Mouse (Mus musculus) heart, adult 2 months (tissue): ENCODE results near the gene Rpap2. TPM values are rescaled to one million over a fixed set of nuclear protein-coding genes. Genes with fewer than 3 reads are reported as not detected.
A peak's percentile ranks its signal among the peaks of the same experiment; 100 is the strongest.

Source experiments
- DNase-seq, 2 experiments: peaks; one replicate each; pipeline ENCODE4 v3.0.0; 2021
- H3K27ac ChIP-seq: fragments of 200-600 bp; 2 replicates; pipeline ENCODE4 v1.8.1; 2022
- H3K27me3 ChIP-seq: fragments of 200-500 bp; 2 replicates; pipeline ENCODE4 v1.6.1; 2012; ENCODE audit warnings: mild to moderate bottlenecking, low read length, inconsistent platforms, mixed read lengths; ENCODE audit not compliant: control insufficient read depth, insufficient read depth
- H3K36me3 ChIP-seq: fragments of 200-500 bp; 2 replicates; pipeline ENCODE4 v1.6.1; 2012; ENCODE audit warnings: low read length, inconsistent platforms; ENCODE audit not compliant: control insufficient read depth, insufficient read depth
- H3K4me1 ChIP-seq: fragments of 200-500 bp; 2 replicates; pipeline ENCODE4 v1.6.1; 2011; ENCODE audit warnings: low read length; ENCODE audit not compliant: control insufficient read depth, insufficient read depth
- H3K4me3 ChIP-seq: fragments of 200-600 bp; 2 replicates; pipeline ENCODE4 v1.8.1; 2022
- H3K79me2 ChIP-seq: fragments of 200-500 bp; replicated peaks from 2 replicates; pipeline ENCODE4 v1.6.1; 2012; ENCODE audit warnings: mild to moderate bottlenecking, inconsistent platforms, low read length, moderate library complexity, mixed read lengths; ENCODE audit not compliant: control insufficient read depth, insufficient read depth
- H3K9ac ChIP-seq: fragments of 200-500 bp; 2 replicates; pipeline ENCODE4 v1.6.1; 2012; ENCODE audit warnings: low read depth, mild to moderate bottlenecking, control low read depth, inconsistent platforms, low read length, mixed read lengths
- CTCF ChIP-seq: fragments of 200-600 bp; IDR thresholded peaks from 2 replicates; pipeline ENCODE4 v1.8.1; 2022; ENCODE audit warnings: antibody characterized with exemption, mild to moderate bottlenecking, moderate library complexity
- EP300 ChIP-seq: fragments of 200-500 bp; IDR thresholded peaks from 2 replicates; pipeline ENCODE4 v1.6.1; 2011; ENCODE audit warnings: low read depth, low read length, control low read depth; ENCODE audit not compliant: insufficient read depth
- POLR2A ChIP-seq: fragments of 200-500 bp; IDR thresholded peaks from 2 replicates; pipeline ENCODE4 v1.6.1; 2011; ENCODE audit warnings: mild to moderate bottlenecking, low read depth, low read length, control low read depth; ENCODE audit not compliant: insufficient read depth
- WGBS: fragments of 180-500 bp; shearing (Covaris S2); methylation state at CpG from one replicate; pipeline ENCODE4 v1.1.7; 2018; 5-methylcytosine and 5-hydroxymethylcytosine counted together
- intact Hi-C: fragments of 180-260 bp; cut with DNase I; formaldehyde crosslinking; loops from one replicate; pipeline ENCODE4 v1.15.1; 2025
- long read RNA-seq: library from polyadenylated mRNA; stranded (forward); transcript quantifications from one replicate; pipeline ENCODE4 v2.0.0, GENCODE M21; 2021
- polyA plus RNA-seq: library from polyadenylated mRNA; depleted of rRNA; stranded (reverse); fragments of >200 nt; gene quantifications from 2 replicates; pipeline ENCODE4 v1.2.3, GENCODE M21; 2012; rRNA removed
- total RNA-seq, 2 experiments: library from RNA; stranded (reverse); gene quantifications; 2 replicates each; pipeline ENCODE4 v1.2.3; 2021

The Rpap2 gene
- total RNA-seq, result 1 to 10 TPM; 6.6 to 6.8 TPM
- polyA plus RNA-seq, result 2.1 and 4.4 TPM in 2 replicates
- long read RNA-seq, transcript Rpap2-201 (13 exons, 2,268 nt), result major isoform, 7 of 19 reads
- long read RNA-seq, partial matches to known transcripts, result 8 of 19 reads
- long read RNA-seq, other reads (novel, unspliced or antisense), result 1 of 19 reads

DNA sequence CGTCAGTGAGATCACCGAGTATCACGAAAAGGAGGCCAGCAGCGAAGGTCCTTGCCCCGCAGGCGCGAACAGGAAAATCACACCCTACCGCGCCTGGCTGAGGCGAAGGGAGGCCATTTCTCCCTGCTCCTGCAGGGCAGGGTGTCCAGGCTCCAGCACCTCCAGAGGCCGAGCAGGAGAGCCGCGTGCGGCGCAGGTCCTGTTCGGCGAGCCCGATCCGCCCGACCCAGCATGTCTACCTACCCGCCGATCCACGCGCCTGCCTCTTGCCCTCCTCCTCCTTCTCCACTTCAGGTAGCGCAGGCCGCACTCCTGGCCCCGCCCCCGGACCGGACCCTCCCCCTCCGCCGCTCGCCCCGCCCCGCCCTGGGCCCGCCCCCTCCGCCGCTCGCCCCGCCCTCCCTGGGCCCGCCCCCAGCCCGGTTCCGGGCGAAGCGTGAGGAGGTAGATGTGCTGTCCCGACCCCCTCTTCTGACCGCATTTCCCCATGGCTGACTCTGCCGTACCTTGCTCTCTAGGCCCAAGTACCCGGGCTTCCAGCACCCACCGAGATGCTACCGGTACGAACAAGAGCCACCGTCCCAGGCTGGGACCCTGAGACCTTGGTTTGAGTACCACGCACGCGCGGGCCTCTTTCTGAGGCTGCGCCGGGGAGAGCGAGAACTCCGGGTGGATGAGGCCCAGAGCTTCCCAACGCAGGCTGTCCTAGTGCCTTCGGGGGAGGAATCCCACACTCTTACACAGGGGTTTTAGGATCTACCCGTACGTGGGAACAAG is at the start of gene Rpap2, which contains the start of gene Glmn:
Gene Rpap2, plus strand, starts transcription at position 73 of the 777 bp plus-strand sequence.
Gene Glmn, minus strand, starts transcription at position 588 of the 777 bp plus-strand sequence.
- peak; percentile 83 for TF ChIP-seq POLR2A
- no peak for TF ChIP-seq EP300
- peak; percentile 34 for TF ChIP-seq CTCF
- peak within 1 kb of the TSS; percentile 75 for H3K27ac ChIP-seq
- H3K9ac ChIP-seq, result peak within 1 kb of the TSS; percentile 95
- no peaks in the 10 kb centered on the region; the same call in 1 of the 2 replicates for H3K4me1 ChIP-seq
- H3K79me2 ChIP-seq, result no peaks in the 10 kb centered on the region
- no peaks in the 10 kb centered on the region for H3K36me3 ChIP-seq
- H3K4me3 ChIP-seq, result peak within 1 kb of the TSS; percentile 98
- no peaks in the 10 kb centered on the region for H3K27me3 ChIP-seq
- peak; percentile 90 for DNase-seq
- intact Hi-C loops, result loop anchor here (5.0 to 10.0 kb wide), 2 partner anchors 160 to 733 kb away; partner anchors contain the start of gene Btbd8
- WGBS, result under 1% methylated on average over 50 of the region's 64 CpGs

DNA sequence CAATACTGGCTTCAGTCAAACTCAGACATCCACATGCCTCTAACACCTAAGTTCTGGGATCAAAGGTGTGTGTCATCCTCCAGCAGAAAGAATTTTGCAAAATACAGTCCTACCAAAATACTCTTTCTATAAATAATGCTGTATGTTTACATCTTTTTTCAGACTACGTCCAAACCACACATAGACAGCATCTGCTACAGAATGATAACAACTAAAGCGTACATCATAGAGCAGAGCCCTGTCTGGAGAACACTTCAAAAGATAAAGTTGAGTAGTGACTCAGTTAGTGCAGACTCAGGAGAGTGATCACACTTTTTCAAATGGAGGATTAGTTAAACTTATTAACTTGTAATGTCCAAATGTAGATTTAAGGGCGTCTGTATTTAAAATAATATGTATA is 49.2 kb upstream of the Rpap2 start:
- Histone ChIP-seq H3K27ac (no peak overlapping the region), H3K27me3 (no peaks in the 10 kb centered on the region), H3K9ac (no peak overlapping the region), H3K79me2 (no peaks in the 10 kb centered on the region), H3K36me3 (no peaks in the 10 kb centered on the region), H3K4me1 (no peaks in the 10 kb centered on the region; the same call in 1 of the 2 replicates), H3K4me3 (no peak overlapping the region)
- 75% methylated on average over 3 of the region's 3 CpGs for WGBS
- TF ChIP-seq POLR2A, result no peak
- no peak for TF ChIP-seq CTCF
- no peak for TF ChIP-seq EP300
- DNase-seq, result no peak
- intact Hi-C loops, result no loop called here

- Histone ChIP-seq H3K79me2 (no peaks in the 10 kb centered on the region), H3K4me3 (no peak overlapping the region), H3K27me3 (no peaks in the 10 kb centered on the region), H3K36me3 (no peaks in the 10 kb centered on the region), H3K4me1 (no peaks in the 10 kb centered on the region; the same call in 1 of the 2 replicates), H3K9ac (no peak overlapping the region), H3K27ac (no peak overlapping the region)
- intact Hi-C loops, result no loop called here
- TF ChIP-seq EP300 (no peak), CTCF (no peak), POLR2A (no peak)
- 87% methylated on average over 3 of the region's 3 CpGs for WGBS
- DNase-seq, result no peak
Measured at GRCm38 (mm10) chr5:107548444-107548843, 48.7 kb upstream of the Rpap2 start.

DNA sequence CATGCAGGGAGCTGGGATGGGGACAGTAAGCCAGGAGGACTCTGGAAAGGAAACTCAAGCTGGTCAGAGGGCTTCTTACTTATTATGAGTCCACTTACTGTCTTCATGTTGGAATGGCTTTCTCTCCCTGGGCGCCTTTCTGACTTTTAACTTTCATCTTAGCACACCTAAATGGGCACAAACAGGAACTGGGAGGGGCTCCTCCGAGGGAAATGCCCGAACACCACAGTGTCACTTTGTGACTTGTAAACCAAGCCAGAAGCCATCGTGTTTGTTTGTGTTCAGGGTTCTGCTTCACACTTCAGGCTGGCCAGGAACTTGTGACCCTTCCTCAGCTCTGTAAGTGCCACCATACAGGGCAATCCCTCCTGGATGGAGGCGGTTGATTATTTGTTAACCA is 42.8 kb upstream of the Rpap2 start:
- intact Hi-C loops, result no loop called here
- no peaks in the 10 kb centered on the region for H3K4me1 ChIP-seq

GRCm38 (mm10) chr5:107556969-107557368 is 40.2 kb upstream of the Rpap2 start:
- 81% methylated on average over 3 of the region's 3 CpGs for WGBS

More for the DNA sequence above, 42.8 kb upstream of the Rpap2 start:
- Histone ChIP-seq H3K27me3 (no peaks in the 10 kb centered on the region), H3K9ac (no peak overlapping the region), H3K4me3 (no peak overlapping the region), H3K36me3 (no peaks in the 10 kb centered on the region; the same call in 1 of the 2 replicates), H3K79me2 (no peaks in the 10 kb centered on the region), H3K27ac (no peak overlapping the region)
- TF ChIP-seq EP300, result no peak
- no peak for TF ChIP-seq POLR2A
- TF ChIP-seq CTCF, result no peak
- DNase-seq, result no peak
- 73% methylated on average over 5 of the region's 5 CpGs for WGBS

DNA sequence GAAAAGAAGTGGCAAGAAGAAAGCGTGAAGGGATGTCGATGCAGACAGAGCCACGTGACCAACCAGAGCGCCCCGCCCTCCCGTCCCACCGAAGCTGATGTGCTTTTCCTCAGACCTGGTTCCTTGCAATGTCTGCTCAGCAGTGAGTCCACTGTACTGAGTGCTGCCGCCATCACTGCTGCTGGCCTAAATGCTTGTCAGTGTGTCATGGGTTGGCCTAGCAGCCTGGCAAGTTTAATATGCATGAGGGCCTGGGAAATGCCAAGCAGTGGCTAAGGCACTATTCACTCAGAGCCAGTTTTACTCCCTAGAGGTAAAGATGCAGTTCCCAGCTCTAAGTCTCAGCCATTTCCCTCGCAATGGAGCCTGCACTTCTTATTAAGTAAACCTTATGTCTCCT is 28.0 kb upstream of the Rpap2 start:
- no peaks in the 10 kb centered on the region; the same call in 1 of the 2 replicates for H3K79me2 ChIP-seq
- no peak for DNase-seq
- no peak overlapping the region for H3K4me3 ChIP-seq
- intact Hi-C loops, result no loop called here
- no peak overlapping the region for H3K9ac ChIP-seq
- H3K36me3 ChIP-seq, result no peaks in the 10 kb centered on the region
- no peaks in the 10 kb centered on the region for H3K4me1 ChIP-seq
- TF ChIP-seq EP300, result no peak
- H3K27ac ChIP-seq, result no peak overlapping the region
- H3K27me3 ChIP-seq, result no peaks in the 10 kb centered on the region
- WGBS, result 94% methylated on average over 9 of the region's 9 CpGs

More at GRCm38 (mm10) chr5:107556969-107557368, 40.2 kb upstream of the Rpap2 start:
- Histone ChIP-seq H3K79me2 (no peaks in the 10 kb centered on the region), H3K9ac (no peak overlapping the region), H3K4me1 (no peaks in the 10 kb centered on the region), H3K27ac (no peak overlapping the region), H3K4me3 (no peak overlapping the region), H3K36me3 (peaks cover 2% of the 10 kb centered on the region), H3K27me3 (no peaks in the 10 kb centered on the region)
- TF ChIP-seq CTCF (no peak), POLR2A (no peak), EP300 (no peak)
- intact Hi-C loops, result no loop called here
- no peak for DNase-seq
